Mouse (Mus musculus): Measurements from ENCODE around the gene Tex29. TPM values are rescaled to one million over a fixed set of nuclear protein-coding genes. Genes with fewer than 3 reads are reported as not detected.

Gene Tex29
- total RNA-seq, 2 experiments from 2014 or later: not detected

Other genes starting within 250 kb of the Tex29 start
- 10 to 100 TPM; 50.1 to 52.4 TPM for gene Ankrd10, start 204.7 kb upstream of the Tex29 start, total RNA-seq (2021)
- gene 1700016D06Rik, start 139.4 kb upstream of the Tex29 start, total RNA-seq (2021): not detected
- gene Arhgef7, start 112.8 kb upstream of the Tex29 start, total RNA-seq (2021): 100 to 1,000 TPM; 116 to 119 TPM